Comparison of ENCODE assay signal across 11 mouse cellular contexts in the genomic region with DNA sequence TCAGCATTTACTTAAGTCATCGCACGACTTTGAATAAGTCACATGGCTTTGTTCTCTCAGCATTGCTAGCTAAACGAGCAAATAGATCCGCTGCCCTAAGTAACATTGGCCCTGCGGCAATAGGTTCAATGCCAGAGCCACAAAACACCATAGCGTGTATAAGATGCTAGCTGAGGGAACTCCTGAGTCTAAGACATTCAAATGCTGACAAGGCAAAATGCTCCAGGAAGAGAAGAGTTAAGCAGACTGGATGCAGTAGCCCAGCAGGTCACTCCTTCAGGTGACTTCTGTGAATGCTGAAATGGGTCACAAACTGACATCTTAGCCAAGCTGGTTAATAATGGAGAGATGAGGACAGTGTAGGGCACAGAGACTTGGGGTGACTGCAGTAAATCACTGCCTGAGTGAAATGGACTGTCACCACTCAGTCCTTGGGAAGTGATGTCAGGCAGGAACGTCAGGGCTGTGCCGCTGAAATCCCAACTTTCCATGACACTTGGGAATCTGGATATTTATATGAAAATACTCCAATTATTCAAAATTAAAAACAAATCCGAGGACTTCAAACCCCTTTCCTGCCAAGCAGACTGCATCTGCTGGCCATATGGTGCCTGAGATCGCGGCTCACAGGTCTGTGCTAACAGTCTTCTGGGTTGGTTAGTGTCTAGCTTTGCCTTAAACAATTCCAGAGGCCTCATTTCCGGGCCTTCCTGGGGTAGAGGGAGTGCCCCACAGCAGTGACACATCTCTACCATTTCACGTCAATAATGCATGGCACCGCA.
DNase-seq lines count a peak whose midpoint lies in the region; ATAC-seq lines count a peak whose summit lies in the region.
"Had no signal": no experiment of that assay in that cellular context is flagged by ENCODE, and none has a peak within 500 bp of the region (broad histone marks: within the 10 kb centered on the region; RNA-seq: fewer than 3 reads in every experiment).

No protein-coding gene starts in this region.

- H3K4me3 ChIP-seq in forebrain, embryonic 14.5 days (ENCODE audit: low read depth, low read length), result no peak overlapping the region
- H3K4me3 ChIP-seq in limb, embryonic 15.5 days, result no peak overlapping the region
- H3K4me3 ChIP-seq in liver, embryonic 11.5 days (ENCODE audit: low read depth, low read length), result no peak overlapping the region
- H3K4me3 ChIP-seq: heart, embryonic 13.5 days; lung, embryonic 15.5 days had no signal

- WGBS in forebrain, embryonic 14.5 days, result 53% methylated on average over 14 of the region's 14 CpGs
- 37% methylated on average over 14 of the region's 14 CpGs for WGBS in limb, embryonic 15.5 days
- 75% methylated on average over 14 of the region's 14 CpGs for whole genome bisulfite sequencing in liver, embryonic 11.5 days

- ATAC-seq in forebrain, embryonic 14.5 days, result peak; percentile 72
- ATAC-seq in limb, embryonic 15.5 days (ENCODE audit: insufficient number of reproducible peaks, low FRiP score, low TSS enrichment, low read depth), result peak; percentile 58; the same call in 1 of the 2 replicates
- no peak for ATAC-seq in liver, embryonic 11.5 days (replicated peaks; ENCODE audit: low FRiP score)

- no peaks in the 10 kb centered on the region for H3K9me3 ChIP-seq in forebrain, embryonic 14.5 days (replicated peaks; ENCODE audit: control insufficient read depth, low read length)
- H3K9me3 ChIP-seq in limb, embryonic 15.5 days, result no peaks in the 10 kb centered on the region
- H3K9me3 ChIP-seq in liver, embryonic 11.5 days (ENCODE audit: control insufficient read depth, low read length), result no peaks in the 10 kb centered on the region
- H3K9me3 ChIP-seq: heart, embryonic 13.5 days; lung, embryonic 15.5 days had no signal

- H3K4me2 ChIP-seq in forebrain, embryonic 14.5 days (ENCODE audit: low read length), result no peak overlapping the region
- H3K4me2 ChIP-seq in limb, embryonic 15.5 days, result no peak overlapping the region
- no peak overlapping the region for H3K4me2 ChIP-seq in liver, embryonic 11.5 days
- H3K4me2 ChIP-seq: heart, embryonic 13.5 days; lung, embryonic 15.5 days had no signal

- peak overlapping the region; percentile 96 for H3K27ac ChIP-seq in forebrain, embryonic 14.5 days (ENCODE audit: low read depth, low read length)
- H3K27ac ChIP-seq in limb, embryonic 15.5 days, result peak overlapping the region; percentile 77
- H3K27ac ChIP-seq in liver, embryonic 11.5 days (ENCODE audit: low read depth, low read length), result no peak overlapping the region
- H3K27ac ChIP-seq: heart, embryonic 13.5 days; lung, embryonic 15.5 days had no signal

- H3K4me1 ChIP-seq in forebrain, embryonic 14.5 days (ENCODE audit: control insufficient read depth, insufficient read depth, low read length), result peaks cover 27% of the 10 kb centered on the region
- peaks cover 44% of the 10 kb centered on the region for H3K4me1 ChIP-seq in limb, embryonic 15.5 days
- H3K4me1 ChIP-seq in liver, embryonic 11.5 days (replicated peaks; ENCODE audit: control insufficient read depth, insufficient read depth, low read length), result no peaks in the 10 kb centered on the region

- H3K27me3 ChIP-seq in forebrain, embryonic 14.5 days (replicated peaks; ENCODE audit: control insufficient read depth, insufficient read depth, low read length), result no peaks in the 10 kb centered on the region
- no peaks in the 10 kb centered on the region for H3K27me3 ChIP-seq in limb, embryonic 15.5 days
- no peaks in the 10 kb centered on the region for H3K27me3 ChIP-seq in liver, embryonic 11.5 days (replicated peaks; ENCODE audit: control insufficient read depth, insufficient read depth, low read length)
- H3K27me3 ChIP-seq: heart, embryonic 13.5 days; lung, embryonic 15.5 days had no signal

- H3K36me3 ChIP-seq in forebrain, embryonic 14.5 days (ENCODE audit: control insufficient read depth, insufficient read depth, low read length), result no peaks in the 10 kb centered on the region
- H3K36me3 ChIP-seq in limb, embryonic 15.5 days, result no peaks in the 10 kb centered on the region
- no peaks in the 10 kb centered on the region for H3K36me3 ChIP-seq in liver, embryonic 11.5 days (ENCODE audit: control insufficient read depth, insufficient read depth, low read length)
- H3K36me3 ChIP-seq: heart, embryonic 13.5 days; lung, embryonic 15.5 days had no signal

- H3K9ac ChIP-seq in forebrain, embryonic 14.5 days (ENCODE audit: low read length), result no peak overlapping the region
- H3K9ac ChIP-seq in limb, embryonic 15.5 days, result no peak overlapping the region
- H3K9ac ChIP-seq in liver, embryonic 11.5 days (ENCODE audit: low read depth, low read length), result no peak overlapping the region
- H3K9ac ChIP-seq: heart, embryonic 13.5 days; lung, embryonic 15.5 days had no signal

- peak; percentile 57 for DNase-seq in layer of hippocampus, adult 9-11 months
- no peak for DNase-seq in layer of hippocampus, adult 9-10 months (ENCODE audit: low spot score)
- peak; percentile 45 to 49 for DNase-seq in cerebellum, postnatal 10 days
- peak; percentile 84 for DNase-seq in forebrain, embryonic 14.5 days (ENCODE audit: low spot score)
- DNase-seq in spleen, postnatal 36 days (ENCODE audit: low spot score in 2 of 2), result no peak
- no peak for DNase-seq in testis, postnatal 10 days (ENCODE audit: low spot score)
- no peak for DNase-seq in liver, embryonic 11.5 days (ENCODE audit: low spot score)
- DNase-seq: kidney, postnatal 10 days had no signal

Comparison
In these comparisons a context has a peak if more than half of its experiments do, and no peak if none do; other contexts are left out.
1. DNase-seq: peak in layer of hippocampus, adult 9-11 months (single experiment), cerebellum, postnatal 10 days (2 of 2) and forebrain, embryonic 14.5 days (single experiment); none in layer of hippocampus, adult 9-10 months (single experiment), spleen, postnatal 36 days (0 of 2), testis, postnatal 10 days (single experiment) and liver, embryonic 11.5 days (single experiment).